Mouse (Mus musculus) telencephalon, adult 2 months (tissue): Measurements from ENCODE around the gene Lrrc4c.

Source experiments
- DNase-seq: peaks from one replicate; pipeline ENCODE4 v3.0.0-alpha.2; 2011; ENCODE audit warnings: low read depth, low spot score

Gene Lrrc4c

DNA sequence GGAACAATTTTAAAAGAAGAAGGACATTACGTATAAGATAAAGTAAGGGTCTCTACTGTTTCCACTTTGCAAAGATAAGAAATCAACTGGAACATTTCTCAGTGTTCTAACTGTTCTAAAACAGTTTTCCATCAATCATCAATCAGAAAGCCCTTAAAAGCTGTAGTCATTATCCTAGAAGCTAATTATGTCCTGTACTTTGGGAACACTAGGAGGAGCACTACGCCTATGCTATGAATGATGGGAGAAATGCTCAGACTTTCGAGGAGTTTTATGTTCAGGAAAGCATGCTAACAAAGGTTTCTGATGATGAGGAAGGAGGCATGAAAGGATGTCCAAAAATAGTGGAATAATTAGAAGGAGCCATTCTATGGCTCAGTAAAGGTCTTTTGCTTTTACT lies 219.5 kb downstream of the Lrrc4c start:
- no peak for DNase-seq

DNA sequence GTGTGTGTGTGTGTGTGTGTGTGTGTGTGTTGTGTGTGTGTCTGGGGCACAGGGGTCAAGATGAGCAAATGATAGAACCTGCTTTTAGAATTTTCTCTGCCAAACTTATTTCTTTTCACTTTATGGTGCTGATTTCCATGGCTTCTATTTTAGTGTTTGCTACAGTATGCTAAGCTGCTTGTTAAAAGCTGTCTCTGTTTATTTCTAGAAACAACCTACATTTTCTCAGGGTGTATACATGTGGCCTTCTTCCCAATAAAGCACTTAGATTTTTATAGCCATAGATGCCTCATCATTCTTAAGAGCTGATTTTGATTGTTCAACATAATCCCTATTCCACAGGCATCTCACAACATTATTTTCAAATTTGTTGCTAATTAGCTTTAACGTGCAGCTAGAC lies 229.2 kb downstream of the Lrrc4c start:
- DNase-seq, result peak; percentile 36

DNA sequence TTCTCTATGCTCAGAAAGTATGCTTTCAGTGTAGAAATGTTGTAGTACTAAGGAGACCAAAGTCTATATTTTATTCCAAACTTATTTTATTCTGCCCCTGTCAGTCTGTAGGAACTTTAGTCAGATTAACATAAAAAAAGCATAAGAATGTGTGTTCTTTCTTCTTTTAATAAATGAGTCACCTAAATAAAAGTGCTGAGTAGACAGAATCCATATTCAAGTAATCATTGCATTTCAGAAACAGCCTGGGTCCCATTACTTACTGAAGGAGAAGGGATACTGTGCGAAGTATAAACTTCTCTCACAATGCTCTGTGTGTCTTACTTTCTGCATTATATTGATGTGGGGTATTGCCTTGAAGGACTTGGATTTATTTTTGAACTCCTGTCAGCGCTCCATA lies 255.8 kb downstream of the Lrrc4c start:
- DNase-seq, result no peak

DNA sequence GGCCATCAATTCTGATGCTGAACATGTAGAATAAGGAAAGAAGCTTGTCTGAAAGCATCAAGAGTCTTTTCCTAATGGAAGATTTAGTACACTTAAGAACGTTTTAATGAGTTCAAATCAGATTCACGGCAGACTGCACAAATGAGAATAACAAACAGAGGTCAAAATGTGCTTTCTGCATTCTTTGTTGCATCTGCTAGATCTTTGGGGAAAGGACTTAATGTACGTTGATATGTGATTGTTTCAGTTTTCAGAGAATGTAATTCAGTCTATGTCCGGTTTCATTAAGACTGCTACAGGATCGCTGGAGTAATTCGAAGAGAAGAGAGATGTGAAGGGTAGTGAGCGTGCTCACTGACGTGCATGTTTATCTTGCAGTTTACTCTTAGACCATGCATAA lies 259.7 kb downstream of the Lrrc4c start:
- DNase-seq, result no peak

DNA sequence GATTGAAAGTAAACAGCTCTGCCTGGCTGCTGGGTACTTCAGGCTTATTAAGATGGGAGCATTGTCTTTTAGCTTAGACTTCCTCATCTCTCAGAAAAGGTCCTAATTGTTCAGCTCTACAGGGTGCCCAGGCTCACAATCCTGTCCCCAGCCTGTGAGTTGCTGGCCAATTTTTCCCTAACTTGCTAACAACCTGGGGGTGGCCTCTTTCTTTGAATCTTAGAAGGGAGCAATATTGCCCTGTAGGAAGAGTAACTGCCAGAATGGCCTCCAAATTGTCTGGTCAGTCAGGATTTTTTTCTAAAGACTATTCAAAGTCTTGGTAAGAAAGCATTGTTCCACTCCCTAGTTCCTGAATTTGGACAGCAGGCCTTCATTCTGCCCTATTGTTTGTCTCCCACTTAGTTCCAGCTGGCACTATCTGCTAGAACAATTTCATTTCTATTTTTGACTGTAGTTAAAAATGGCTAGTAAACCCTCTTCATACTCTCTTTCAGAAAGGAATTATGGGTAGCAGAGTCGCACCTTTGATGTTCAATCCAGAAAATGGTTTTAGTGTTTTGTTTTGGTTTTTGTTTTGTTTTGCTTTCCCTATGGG lies 262.3 kb downstream of the Lrrc4c start:
- DNase-seq, result no peak

DNA sequence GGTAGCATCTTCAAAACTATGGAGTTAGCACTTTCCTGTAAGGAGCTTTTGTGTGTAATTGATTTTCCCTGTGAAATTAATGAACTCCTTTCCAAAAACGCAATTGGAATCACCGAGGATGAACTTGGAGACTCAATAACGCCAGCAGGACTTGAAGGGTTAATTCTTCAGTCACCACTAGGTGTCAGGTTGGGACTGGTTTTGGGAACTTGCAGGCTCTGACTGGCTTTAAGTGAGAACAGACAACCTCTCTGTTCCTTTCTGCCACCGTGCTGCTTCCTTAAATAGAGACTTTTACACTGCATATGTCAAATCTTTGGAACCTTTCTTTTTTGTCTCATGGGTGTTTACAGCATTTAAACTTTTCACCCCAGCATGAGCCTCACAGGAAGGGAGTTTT lies 267.7 kb downstream of the Lrrc4c start:
- DNase-seq, result peak; percentile 86

DNA sequence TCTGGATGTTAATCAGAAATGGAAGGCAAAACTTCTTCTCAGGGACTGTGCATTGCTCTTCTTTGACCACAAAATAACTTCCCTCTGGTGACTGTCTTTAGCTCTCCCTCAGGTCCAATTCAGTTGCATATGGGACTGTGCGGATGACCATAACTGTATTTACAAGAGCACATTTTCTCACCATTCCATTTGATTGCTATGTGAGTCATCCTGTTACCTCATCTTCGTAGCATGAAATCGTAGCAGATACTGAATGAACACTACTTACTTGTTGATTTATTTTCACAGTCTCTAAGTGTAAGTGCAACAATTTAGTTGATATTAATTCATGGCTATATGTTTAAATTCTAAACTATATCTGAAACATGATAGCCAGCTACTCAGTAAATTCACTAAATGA lies 286.8 kb downstream of the Lrrc4c start:
- no peak for DNase-seq

DNA sequence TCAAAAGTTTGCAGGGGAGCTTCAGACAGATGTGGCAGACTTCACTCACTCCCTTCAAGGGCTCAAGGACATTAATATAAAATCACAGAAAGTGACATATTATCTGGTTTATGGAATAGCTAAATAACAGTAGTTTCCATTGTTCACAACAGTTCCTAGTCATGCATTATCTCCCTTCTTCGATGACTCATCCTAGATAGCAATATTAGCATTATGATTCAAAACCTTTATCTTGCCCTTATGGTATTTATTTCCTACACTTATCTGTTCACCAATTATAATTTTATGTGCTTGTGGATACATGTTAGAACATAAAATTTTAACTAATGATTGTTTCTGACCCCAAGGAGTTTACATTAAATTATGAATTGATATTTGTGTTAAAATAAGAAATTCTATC lies 296.2 kb downstream of the Lrrc4c start:
- DNase-seq, result no peak

DNA sequence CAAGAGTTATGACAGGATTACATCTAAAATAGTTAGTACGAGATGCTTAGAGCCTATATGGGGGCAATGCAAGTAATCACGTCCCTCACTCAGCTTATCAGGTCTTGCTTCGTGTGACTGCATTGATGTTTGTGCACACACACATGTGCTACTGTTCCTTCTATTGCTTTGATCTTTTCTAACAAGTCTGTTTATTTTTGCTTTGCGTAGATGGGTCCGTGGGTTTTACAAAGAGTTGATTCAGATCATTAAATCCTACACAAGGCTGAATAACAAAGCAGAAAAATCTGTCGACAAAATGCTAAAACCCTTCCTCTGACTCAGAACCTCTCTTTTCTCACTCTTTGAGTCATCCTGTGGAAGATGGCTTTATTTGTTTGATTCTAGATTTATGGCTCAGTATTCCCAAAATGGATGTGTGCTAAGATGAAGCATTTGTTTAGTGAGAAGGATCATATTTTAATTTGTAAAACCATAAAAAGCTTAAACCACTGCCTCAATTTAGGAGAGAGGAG lies 300.8 kb downstream of the Lrrc4c start:
- DNase-seq, result peak; percentile 92

DNA sequence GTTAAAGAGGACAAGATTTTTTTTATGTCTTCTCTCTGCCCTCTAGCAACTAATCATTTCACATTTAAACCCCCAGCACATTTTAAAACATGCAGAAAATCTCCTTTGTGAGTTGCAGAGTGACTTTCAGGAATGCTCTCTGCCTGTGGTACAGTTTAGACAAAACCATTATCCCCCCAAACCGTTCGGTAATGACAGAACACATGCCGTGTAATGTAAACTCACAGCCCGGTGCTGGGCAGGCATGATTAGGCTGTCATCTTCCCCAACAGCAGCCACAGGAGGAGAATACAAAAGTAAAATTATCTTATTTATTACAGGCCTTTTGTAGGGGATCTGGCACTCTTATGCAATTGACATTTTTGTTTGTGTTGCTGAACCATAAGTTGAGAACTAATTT lies 349.1 kb downstream of the Lrrc4c start:
- DNase-seq, result no peak

DNA sequence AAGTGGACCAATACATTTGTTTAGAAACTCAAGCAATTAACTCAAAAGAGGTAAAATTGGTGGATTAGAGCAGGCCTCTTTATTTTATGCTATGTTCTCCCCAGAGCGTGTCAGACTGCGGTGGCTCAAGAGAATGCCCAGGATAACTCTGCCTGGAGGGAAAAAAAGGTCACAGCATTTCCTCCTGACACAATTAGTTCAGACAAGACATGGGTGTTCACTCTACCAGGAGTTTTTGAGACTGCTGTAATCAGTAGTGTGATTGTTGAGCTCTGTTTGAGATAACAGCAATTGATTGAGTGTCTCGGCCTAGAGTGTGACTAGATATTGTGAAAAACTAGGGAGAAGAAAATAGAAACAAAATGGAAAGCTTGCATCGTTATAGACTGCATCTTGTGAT lies 363.8 kb downstream of the Lrrc4c start:
- no peak for DNase-seq

DNA sequence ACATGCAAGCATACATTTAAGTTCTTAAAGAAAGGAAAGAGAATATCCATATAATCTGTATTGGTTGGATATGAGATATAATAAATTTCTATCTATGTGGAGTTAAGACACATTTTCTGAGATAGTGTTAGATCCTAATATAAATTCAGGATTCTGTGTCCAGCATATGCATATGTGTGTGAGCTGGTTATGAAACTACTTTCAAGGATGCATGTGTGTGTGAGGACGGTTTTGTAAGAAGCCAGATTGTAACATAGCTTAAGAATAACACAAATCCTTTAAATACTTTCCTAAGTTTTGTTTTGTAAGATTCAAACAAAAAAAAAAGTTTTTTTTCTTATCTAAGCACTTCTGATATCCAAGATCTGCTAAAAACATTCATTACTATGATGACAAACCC lies 367.4 kb downstream of the Lrrc4c start:
- DNase-seq, result peak; percentile 59

DNA sequence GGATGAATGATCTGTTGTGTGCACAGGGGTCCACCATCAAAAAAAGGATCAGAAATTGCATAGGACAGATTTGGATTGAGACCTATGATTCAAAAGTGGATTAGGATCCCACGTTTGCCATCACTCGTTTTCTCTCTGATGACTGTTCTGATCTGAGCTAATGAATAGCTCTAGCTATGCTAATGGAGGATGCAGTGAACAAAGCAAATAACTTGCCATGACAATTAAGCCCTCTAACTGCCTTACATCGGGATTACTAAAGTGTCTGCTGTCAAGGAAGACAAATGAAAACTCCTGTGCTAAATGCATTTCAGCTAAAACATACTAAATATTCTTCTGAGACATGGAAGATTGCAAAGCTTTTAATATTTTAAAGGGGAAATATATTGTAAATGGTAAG lies 387.0 kb downstream of the Lrrc4c start:
- DNase-seq, result no peak

DNA sequence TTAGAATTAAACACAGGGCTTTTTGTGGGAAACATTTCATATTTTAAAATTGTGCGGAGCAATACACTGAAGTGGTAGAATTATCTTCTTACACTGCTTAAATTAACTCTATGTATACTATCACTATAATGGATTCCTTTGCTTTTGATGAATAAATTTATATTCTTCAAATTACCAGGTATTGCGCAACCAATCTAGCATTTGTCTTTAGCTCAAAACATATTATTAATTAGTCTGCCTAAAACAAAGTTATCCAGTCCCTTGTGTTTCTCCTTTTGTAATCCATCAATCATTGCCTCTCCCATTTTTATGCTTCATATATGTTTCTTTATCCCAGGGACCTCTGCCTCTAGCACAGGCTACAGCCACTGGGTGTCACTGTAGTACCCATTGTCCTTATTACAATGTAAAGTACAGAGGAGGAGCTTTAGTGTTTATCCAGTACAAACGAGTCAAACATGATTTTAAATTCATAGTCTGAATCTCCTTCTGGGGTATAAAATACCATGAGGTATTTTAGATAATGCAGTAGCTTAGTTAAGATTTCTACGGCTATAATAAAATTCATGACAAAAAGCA lies 389.9 kb downstream of the Lrrc4c start:
- DNase-seq, result no peak

DNA sequence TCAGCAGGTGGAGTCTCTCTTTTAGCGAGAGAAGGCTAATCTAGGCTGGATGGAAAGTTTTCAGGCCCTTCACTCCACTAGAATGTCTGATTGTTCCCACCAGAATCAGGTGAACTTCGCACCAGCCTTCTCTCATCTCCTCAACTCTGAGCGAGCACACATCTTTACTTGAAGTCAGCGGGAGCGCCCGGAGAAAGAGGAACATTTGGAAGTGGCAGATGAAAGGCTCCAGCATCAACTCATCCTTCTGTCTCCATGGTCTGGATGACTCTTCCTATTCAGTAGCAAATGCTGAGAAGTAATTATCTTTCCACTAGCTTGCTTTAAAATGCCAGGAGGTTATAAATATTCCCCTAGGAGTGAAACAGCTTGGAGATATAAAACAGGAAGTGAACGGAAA lies 396.6 kb downstream of the Lrrc4c start:
- DNase-seq, result peak; percentile 42

DNA sequence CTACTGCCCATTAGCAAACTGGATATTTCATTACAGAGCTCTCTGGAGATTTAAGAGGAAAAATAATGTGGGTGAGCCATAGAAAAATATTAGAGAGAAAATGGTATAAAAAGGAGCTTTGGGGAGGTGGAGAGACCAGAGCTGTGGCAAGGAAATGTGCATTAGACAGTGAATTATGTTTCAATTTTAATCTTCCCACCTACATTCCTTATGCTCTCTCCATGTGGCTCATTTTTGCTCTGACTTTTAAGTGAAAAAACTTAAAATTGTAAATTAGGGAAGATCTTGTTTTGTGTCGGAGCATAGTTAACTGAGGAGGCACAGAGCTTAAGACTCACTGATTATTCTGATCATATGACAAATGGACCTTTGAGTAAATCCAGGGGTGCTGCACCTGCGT lies 399.4 kb downstream of the Lrrc4c start:
- DNase-seq, result peak; percentile 89

DNA sequence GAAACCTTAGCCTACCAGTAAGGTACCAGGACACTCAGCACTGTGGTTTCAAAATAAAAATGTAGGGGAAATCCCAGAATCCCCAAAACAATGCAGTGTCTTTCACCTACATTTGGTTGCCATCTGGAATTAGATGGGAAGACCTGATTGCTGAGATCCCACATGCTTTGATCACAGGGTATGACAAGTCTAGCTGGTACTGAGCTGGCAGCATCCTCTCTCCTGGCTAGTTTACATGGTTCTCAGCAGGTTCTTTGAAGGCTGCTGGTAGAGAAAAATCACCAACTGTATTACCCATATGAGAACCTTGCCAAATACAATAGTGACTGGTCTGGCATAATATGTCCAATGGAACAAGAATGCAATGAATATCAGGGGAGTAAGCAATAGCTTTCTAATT lies 405.4 kb downstream of the Lrrc4c start:
- DNase-seq, result no peak

DNA sequence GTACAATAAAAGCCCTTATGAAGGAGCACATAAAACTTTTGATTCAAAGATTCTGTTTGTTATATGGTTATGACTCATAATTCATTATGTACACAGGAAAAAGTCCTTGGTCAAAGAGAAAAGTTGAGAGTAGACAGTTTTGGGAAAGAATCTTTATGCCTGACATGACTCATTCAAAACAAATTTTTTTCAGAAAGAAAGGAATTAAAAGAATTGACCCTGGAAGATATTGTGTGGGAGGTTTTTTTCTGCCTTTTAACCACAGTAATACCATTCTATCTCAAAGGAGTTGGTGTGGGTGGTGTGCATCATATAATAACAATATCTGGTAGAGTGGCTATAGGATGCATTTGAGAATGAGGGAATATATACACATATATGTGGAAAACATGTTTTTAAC lies 418.1 kb downstream of the Lrrc4c start:
- no peak for DNase-seq

DNA sequence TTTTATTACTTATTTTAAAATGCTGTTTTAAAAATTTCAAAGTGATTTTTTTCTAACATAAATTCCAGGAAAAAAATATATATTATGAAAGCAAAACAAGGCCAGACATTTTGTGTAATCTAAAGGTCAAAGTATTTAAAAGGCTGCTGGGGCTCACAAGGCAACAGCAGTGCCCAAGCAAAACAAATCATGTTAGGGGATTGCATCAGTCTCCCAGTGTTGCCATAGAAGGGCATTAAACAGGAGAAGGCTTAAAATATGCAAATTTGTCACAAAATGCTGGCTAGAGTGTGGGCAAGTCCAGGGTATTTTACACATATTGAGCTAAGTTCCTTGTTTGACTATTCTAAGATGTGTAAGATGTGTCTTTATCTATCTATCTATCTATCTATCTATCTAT lies 437.1 kb downstream of the Lrrc4c start:
- no peak for DNase-seq

DNA sequence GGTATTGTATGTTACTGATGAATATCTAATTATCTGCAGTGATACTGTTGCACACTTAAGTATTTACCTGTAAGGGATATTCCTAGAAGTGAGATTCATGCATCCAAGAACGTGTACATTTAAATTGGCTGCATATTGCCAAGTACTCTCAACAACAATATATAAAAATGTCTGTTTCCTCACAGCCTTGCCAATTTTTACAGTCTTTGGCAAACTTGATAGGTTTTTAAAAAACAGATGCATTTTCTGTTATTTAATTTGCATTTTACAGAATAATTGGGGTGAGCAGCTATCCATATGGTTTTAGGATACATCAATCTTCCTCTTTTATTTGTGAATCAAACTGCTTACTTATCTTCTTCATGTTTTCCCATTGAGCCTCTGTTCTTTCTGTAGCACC lies 439.7 kb downstream of the Lrrc4c start:
- DNase-seq, result no peak

DNA sequence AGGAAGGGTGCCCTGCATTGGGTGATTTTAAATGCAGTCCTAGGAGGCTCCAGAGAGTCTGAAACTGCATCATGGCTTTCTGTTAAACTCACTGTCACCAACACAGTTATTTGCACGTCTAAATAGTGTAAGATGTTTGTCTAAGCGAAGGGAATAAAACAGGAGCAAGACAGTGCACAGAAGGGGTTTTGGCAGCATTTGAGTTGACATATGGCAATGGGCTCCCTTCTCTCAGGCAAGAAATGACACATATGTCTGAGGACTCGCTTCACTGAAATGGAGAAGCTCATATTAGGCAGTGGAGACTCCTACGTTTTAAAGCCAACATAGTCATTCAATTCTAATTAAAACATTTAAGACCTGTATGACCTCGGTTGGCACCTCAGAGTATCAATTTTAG lies 445.6 kb downstream of the Lrrc4c start:
- DNase-seq, result peak; percentile 54

DNA sequence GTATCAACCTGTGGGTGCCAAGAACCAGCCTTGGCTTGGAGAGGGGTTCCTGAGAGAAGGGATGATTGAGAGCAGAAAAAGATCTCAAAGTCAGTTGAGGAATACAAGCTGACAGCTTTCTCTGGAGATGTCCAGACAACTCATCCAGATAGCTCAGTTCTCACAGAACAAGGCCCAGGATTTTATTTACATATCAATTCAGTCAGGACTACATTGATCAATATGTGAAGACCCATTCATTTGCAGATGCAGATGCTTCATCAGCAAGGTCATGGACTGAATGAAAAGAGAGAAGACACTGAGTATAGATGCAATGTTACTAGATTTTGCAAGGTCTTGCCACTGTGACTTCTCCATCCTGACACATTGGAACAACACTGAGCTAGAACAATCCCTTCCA lies 457.4 kb downstream of the Lrrc4c start:
- DNase-seq, result no peak

DNA sequence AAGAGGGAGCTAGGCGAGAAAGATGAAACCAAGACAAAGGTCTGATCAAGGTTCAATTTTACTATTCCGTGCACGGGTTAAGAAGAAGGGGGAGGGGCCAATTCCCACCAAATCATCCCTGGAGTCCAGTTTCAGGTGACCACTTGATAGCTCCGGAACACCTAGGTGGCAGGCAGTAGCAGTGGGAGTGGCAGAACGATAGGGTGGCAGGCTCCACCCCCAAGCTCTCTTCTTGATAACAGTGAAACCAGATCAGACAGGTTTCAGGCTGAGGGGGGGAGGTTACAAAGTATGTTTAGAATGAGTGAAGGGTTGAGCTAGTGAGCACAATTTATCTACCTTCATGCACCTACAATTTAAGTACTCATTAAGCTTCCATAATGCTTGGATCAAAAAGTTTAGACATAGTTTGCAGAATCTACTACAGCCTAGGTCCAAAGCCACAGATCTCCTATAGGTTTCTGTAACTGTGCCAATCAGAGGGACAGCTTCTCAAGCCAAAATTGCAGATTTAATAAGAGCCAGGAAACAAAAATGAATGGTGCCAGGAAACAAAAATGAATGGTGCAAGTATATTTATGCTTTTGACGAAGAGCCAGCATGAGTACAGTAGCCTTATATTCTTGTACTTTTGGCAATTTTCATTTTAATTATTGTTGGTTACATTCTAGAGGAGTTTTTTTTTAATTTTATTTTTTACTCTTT lies 478.9 kb downstream of the Lrrc4c start:
- no peak for DNase-seq
